Mouse (Mus musculus) liver, adult 2 months (tissue): ENCODE results near the gene Gm37240. TPM values are rescaled to one million over a fixed set of nuclear protein-coding genes. Genes with fewer than 3 reads are reported as not detected.

Experiments used
- DNase-seq: peaks from one replicate; pipeline ENCODE4 v3.0.0-alpha.2; 2011; ENCODE audit warnings: low read depth, low spot score; ENCODE audit errors: extremely low read depth
- H3K27ac ChIP-seq: fragments of 200-500 bp; replicated peaks from 2 replicates; pipeline ENCODE4 v1.5.1; 2012; ENCODE audit warnings: low read depth, mild to moderate bottlenecking, control low read depth, inconsistent platforms, low read length; ENCODE audit not compliant: insufficient read depth
- H3K27me3 ChIP-seq: fragments of 200-500 bp; 2 replicates; pipeline ENCODE4 v1.6.1; 2012; ENCODE audit warnings: mild to moderate bottlenecking, moderate library complexity, low read length, inconsistent platforms; ENCODE audit not compliant: control insufficient read depth, insufficient read depth
- H3K36me3 ChIP-seq: fragments of 200-500 bp; 2 replicates; pipeline ENCODE4 v1.6.1; 2012; ENCODE audit warnings: low read length, inconsistent platforms; ENCODE audit not compliant: control insufficient read depth, insufficient read depth
- H3K4me1 ChIP-seq: fragments of 200-500 bp; 2 replicates; pipeline ENCODE4 v1.6.1; 2011; ENCODE audit warnings: low read length; ENCODE audit not compliant: control insufficient read depth, insufficient read depth
- H3K4me3 ChIP-seq: fragments of 200-500 bp; 2 replicates; pipeline ENCODE4 v1.5.1; 2011; ENCODE audit warnings: low read depth, mild to moderate bottlenecking, control low read depth, low read length, moderate library complexity; ENCODE audit not compliant: insufficient read depth
- H3K79me2 ChIP-seq: fragments of 200-500 bp; 2 replicates; pipeline ENCODE4 v1.6.1; 2012; ENCODE audit warnings: inconsistent platforms, mild to moderate bottlenecking, low read length, moderate library complexity; ENCODE audit not compliant: control insufficient read depth, insufficient read depth
- H3K9ac ChIP-seq: fragments of 200-500 bp; 2 replicates; pipeline ENCODE4 v1.6.1; 2012; ENCODE audit warnings: low read depth, mild to moderate bottlenecking, control low read depth, inconsistent platforms, low read length
- CTCF ChIP-seq: fragments of 200-500 bp; IDR thresholded peaks from 2 replicates; pipeline ENCODE4 v1.5.1; 2011; ENCODE audit warnings: low read depth, low read length, control low read depth
- POLR2A ChIP-seq: fragments of 200-500 bp; IDR thresholded peaks from 2 replicates; pipeline ENCODE4 v1.6.1; 2011; ENCODE audit warnings: low read length, control low read depth; ENCODE audit not compliant: insufficient read depth; ENCODE audit errors: extremely low read depth
- WGBS: fragments of 180-500 bp; shearing (Covaris S2); methylation state at CpG from one replicate; pipeline ENCODE4 v1.1.7; 2018; 5-methylcytosine and 5-hydroxymethylcytosine counted together
- polyA plus RNA-seq: library from polyadenylated mRNA; depleted of rRNA; stranded (reverse); fragments of >200 nt; gene quantifications from 2 replicates; pipeline ENCODE4 v1.2.3, GENCODE M21; 2012
- total RNA-seq: library from RNA; depleted of rRNA; stranded (reverse); fragments of >200 nt; gene quantifications from 2 replicates; pipeline ENCODE4 v1.2.3, GENCODE M21; 2014

Gm37240 gene
- total and polyA plus RNA-seq, 2 experiments: 2.2 to 6.9 TPM

DNA sequence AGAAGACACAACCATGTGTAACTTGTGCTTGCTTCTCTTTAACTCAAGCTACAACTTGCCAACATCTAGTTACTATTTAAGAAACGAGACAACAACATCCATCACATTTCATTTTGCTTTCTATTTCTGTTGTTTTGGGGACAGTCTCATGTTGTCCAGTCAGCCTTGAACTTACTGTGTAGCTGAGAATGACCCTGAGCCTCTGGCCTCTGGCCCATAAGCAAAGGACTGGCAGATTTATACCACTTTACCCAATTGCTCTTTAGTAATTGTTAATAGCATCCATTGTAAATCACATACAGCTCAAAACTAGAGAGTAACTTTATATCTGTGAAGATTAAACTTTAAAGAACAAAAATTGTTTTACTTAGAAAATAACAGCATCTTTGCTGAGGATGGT lies 1345.4 kb downstream of the Gm37240 start:
- Histone ChIP-seq H3K36me3 (no peaks in the 10 kb centered on the region), H3K4me1 (no peaks in the 10 kb centered on the region; the same call in 1 of the 2 replicates), H3K79me2 (no peaks in the 10 kb centered on the region; the same call in 1 of the 2 replicates), H3K9ac (no peak overlapping the region), H3K27ac (no peak overlapping the region), H3K4me3 (no peak overlapping the region), H3K27me3 (no peaks in the 10 kb centered on the region)
- TF ChIP-seq CTCF (no peak), POLR2A (no peak)
- 33% methylated on average over 1 of the region's 1 CpGs for WGBS
- DNase-seq: peak; percentile 40

- Histone ChIP-seq H3K9ac (no peak overlapping the region), H3K79me2 (no peaks in the 10 kb centered on the region; the same call in 1 of the 2 replicates), H3K27me3 (no peaks in the 10 kb centered on the region), H3K4me1 (no peaks in the 10 kb centered on the region; the same call in 1 of the 2 replicates), H3K27ac (no peak overlapping the region), H3K4me3 (no peak overlapping the region), H3K36me3 (no peaks in the 10 kb centered on the region)
- no peak for DNase-seq
- TF ChIP-seq CTCF (no peak), POLR2A (no peak)
These were observed 1346.7 kb downstream of the Gm37240 start for GRCm38 (mm10) chr3:84540640-84541039.

DNA sequence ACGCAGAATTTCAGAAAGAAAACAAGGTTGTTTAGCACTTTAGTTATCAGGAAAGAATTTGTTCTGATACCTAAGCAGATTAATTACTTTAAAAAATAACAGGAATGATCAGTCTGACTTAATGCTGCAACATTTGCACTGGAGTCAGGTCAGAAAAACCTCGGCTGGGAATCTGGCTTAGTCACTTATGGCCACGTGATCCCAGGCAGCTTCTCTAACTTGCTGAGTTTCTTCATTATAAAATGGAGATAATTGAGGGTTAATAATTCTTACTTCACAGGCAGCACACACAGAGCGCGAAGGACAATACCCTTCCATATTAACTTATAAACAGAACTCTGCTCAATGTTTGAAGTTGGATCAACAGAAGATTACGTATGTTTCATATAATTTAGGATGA lies 1350.3 kb downstream of the Gm37240 start:
- no peak for TF ChIP-seq POLR2A
- TF ChIP-seq CTCF: no peak
- no peaks in the 10 kb centered on the region for H3K27me3 ChIP-seq
- peaks cover 10% of the 10 kb centered on the region for H3K36me3 ChIP-seq
- WGBS: 70% methylated on average over 6 of the region's 6 CpGs
- DNase-seq: no peak
- H3K79me2 ChIP-seq: no peaks in the 10 kb centered on the region; the same call in 1 of the 2 replicates
- H3K27ac ChIP-seq: no peak overlapping the region
- no peak overlapping the region for H3K9ac ChIP-seq
- H3K4me1 ChIP-seq: no peaks in the 10 kb centered on the region; the same call in 1 of the 2 replicates
- H3K4me3 ChIP-seq: no peak overlapping the region

GRCm38 (mm10) chr3:84533227-84533626 lies 1354.1 kb downstream of the Gm37240 start:
- no peak for DNase-seq
- Histone ChIP-seq H3K9ac (no peak overlapping the region), H3K27me3 (no peaks in the 10 kb centered on the region), H3K27ac (no peak overlapping the region), H3K36me3 (peaks cover 10% of the 10 kb centered on the region), H3K4me1 (peaks cover under 1% of the 10 kb centered on the region; the same call in 1 of the 2 replicates), H3K79me2 (no peaks in the 10 kb centered on the region; the same call in 1 of the 2 replicates), H3K4me3 (no peak overlapping the region)
- TF ChIP-seq POLR2A: no peak
- TF ChIP-seq CTCF: no peak
- WGBS: 86% methylated on average over 5 of the region's 5 CpGs

DNA sequence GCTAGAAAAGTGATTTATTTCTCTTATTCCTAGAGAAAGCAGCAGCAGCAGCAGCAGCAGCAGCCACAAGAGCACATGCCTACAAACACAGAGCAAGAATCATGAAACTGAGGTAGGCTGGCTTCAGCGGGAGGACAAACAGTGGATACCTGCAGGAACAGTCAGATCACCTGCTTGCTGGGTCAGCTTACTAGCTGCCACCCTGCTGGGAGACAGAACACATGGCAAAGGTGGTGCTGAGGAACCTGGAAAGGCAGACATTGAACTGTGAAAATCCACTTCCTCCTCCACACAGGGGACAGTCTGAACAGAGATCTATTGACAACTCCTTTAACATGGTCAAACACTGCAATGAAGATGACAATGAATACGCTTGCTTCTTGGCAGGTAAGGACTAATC lies 1358.3 kb downstream of the Gm37240 start:
- 92% methylated on average over 2 of the region's 2 CpGs for WGBS
- H3K9ac ChIP-seq: no peak overlapping the region
- no peak overlapping the region for H3K27ac ChIP-seq
- peaks cover 17% of the 10 kb centered on the region for H3K36me3 ChIP-seq
- H3K27me3 ChIP-seq: no peaks in the 10 kb centered on the region
- peaks cover 2% of the 10 kb centered on the region; the same call in 1 of the 2 replicates for H3K4me1 ChIP-seq
- H3K79me2 ChIP-seq: no peaks in the 10 kb centered on the region
- no peak overlapping the region for H3K4me3 ChIP-seq
- no peak for TF ChIP-seq POLR2A
- TF ChIP-seq CTCF: no peak
- DNase-seq: no peak

GRCm38 (mm10) chr3:84524952-84525351 lies 1362.4 kb downstream of the Gm37240 start:
- Histone ChIP-seq H3K36me3 (peaks cover 12% of the 10 kb centered on the region; the same call in 1 of the 2 replicates), H3K27ac (no peak overlapping the region), H3K4me1 (peaks cover 2% of the 10 kb centered on the region; the same call in 1 of the 2 replicates), H3K79me2 (no peaks in the 10 kb centered on the region), H3K9ac (no peak overlapping the region), H3K4me3 (no peak overlapping the region), H3K27me3 (no peaks in the 10 kb centered on the region)
- TF ChIP-seq POLR2A: no peak
- TF ChIP-seq CTCF: no peak
- no peak for DNase-seq
- WGBS: 79% methylated on average over 1 of the region's 1 CpGs
